Mouse (Mus musculus) E14TG2a.4 (cell line): ENCODE data around the gene Nkrf.

Experiments
- CTCF ChIP-seq: conservative IDR thresholded peaks from 2 replicates; pipeline ENCODE4 v1.5.1; 2014; ENCODE audit warnings: low read length
- POU5F1 ChIP-seq: IDR thresholded peaks from 2 replicates; pipeline ENCODE4 v1.6.1; 2014; ENCODE audit warnings: low read length, borderline replicate concordance

GRCm38 (mm10) chrX:36902321-36903114 lies at the start of gene Nkrf:
- TF ChIP-seq CTCF: no peak
- no peak for TF ChIP-seq POU5F1
